Mouse (Mus musculus) testis, adult 2 months (tissue): ENCODE results near the gene Adgrg3. TPM values are rescaled to one million over a fixed set of nuclear protein-coding genes. Genes with fewer than 3 reads are reported as not detected.
A peak's percentile ranks its signal among the peaks of the same experiment; 100 is the strongest.

Experiments used
- H3K27ac ChIP-seq: fragments of 200-500 bp; 2 replicates; pipeline ENCODE4 v1.5.1; 2012; ENCODE audit warnings: low read depth, low read length; ENCODE audit not compliant: control insufficient read depth, insufficient read depth
- H3K27me3 ChIP-seq: fragments of 200-500 bp; 2 replicates; pipeline ENCODE4 v1.6.1; 2012; ENCODE audit warnings: mild to moderate bottlenecking, low read length, moderate library complexity; ENCODE audit not compliant: control insufficient read depth, insufficient read depth
- H3K36me3 ChIP-seq: fragments of 200-500 bp; 2 replicates; pipeline ENCODE4 v1.6.1; 2012; ENCODE audit warnings: mild to moderate bottlenecking, low read length; ENCODE audit not compliant: control insufficient read depth, insufficient read depth
- H3K4me1 ChIP-seq: fragments of 200-500 bp; 2 replicates; pipeline ENCODE4 v1.6.1; 2012; ENCODE audit warnings: low read length; ENCODE audit not compliant: control insufficient read depth, insufficient read depth
- H3K4me3 ChIP-seq: fragments of 200-500 bp; 2 replicates; pipeline ENCODE4 v1.5.1; 2012; ENCODE audit warnings: low read depth, mild to moderate bottlenecking, low read length, moderate library complexity, mixed read lengths; ENCODE audit not compliant: control insufficient read depth
- CTCF ChIP-seq: fragments of 200-500 bp; IDR thresholded peaks from 2 replicates; pipeline ENCODE4 v1.5.1; 2012; ENCODE audit warnings: low read depth, mild to moderate bottlenecking, inconsistent platforms, low read length, moderate library complexity; ENCODE audit not compliant: control insufficient read depth, insufficient read depth, insufficient replicate concordance
- POLR2A ChIP-seq: fragments of 200-500 bp; IDR thresholded peaks from 2 replicates; pipeline ENCODE4 v1.6.1; 2012; ENCODE audit warnings: low read depth, mild to moderate bottlenecking, inconsistent platforms, low read length, moderate library complexity; ENCODE audit not compliant: control insufficient read depth
- polyA plus RNA-seq: library from polyadenylated mRNA; depleted of rRNA; stranded (reverse); fragments of >200 nt; gene quantifications from 2 replicates; pipeline ENCODE4 v1.2.3, GENCODE M21; 2012

Gene Adgrg3
- polyA plus RNA-seq, 1 experiment: 0.31 TPM

DNA sequence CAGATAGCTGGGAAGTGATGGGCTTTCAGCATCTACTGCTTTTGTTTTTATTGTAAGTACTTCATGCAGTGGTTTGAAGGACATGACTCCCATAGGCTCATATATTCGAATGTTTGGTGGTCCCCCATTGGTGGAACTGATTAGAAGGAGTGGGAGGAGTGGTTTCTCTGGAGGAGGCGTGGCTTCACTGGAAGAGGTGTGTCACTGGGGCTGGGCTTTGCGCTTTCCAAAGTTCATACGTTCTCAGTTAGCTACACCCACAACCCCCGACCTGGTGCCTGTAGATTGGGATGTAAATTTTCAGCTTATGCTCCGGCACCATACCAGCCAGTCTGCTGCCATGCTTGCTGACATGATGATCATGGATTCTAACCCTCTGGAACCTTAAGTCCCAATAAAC is 36.9 kb downstream of the Adgrg3 start:
- H3K4me3 ChIP-seq: no peak overlapping the region
- H3K27ac ChIP-seq: no peak overlapping the region
- no peaks in the 10 kb centered on the region for H3K27me3 ChIP-seq
- H3K4me1 ChIP-seq: peaks cover 5% of the 10 kb centered on the region
- TF ChIP-seq CTCF: no peak
- no peaks in the 10 kb centered on the region; the same call in 1 of the 2 replicates for H3K36me3 ChIP-seq

DNA sequence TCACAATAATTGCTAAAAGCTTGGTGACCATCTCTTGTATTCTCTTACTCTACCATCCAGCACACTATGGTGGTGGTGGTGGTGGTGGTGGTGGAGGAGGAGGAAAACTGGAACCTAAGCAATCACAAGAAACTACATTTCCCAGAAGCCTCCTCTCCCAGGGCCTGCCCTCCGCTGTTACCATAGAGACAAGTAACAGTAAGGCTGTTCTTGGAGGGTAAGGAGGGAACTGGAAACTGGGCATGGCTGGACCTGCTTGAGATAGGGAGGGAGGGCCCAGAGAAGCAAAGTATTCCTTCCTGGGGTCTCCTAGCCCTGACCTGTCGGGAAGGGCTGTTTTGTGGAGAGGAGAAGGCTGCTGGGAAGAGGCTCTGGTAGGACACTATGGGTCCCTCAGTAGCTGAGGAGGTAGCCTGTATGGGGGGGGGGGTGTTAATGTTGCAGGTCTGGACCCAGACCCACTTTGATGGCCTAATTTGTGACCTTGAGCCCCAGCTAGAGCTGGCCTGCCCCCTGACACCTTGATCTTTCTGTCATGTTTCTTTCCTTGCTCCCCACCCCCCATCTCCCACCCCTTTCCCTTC is 37.5 kb downstream of the Adgrg3 start, which contains the start of gene Drc7:
Gene Drc7 (plus strand): TSS at position 177 of the 584 bp plus-strand sequence.
- H3K27me3 ChIP-seq: no peaks in the 10 kb centered on the region
- H3K27ac ChIP-seq: peak within 1 kb of the TSS; percentile 66
- H3K4me3 ChIP-seq: peak within 1 kb of the TSS; percentile 90
- H3K36me3 ChIP-seq: no peaks in the 10 kb centered on the region; the same call in 1 of the 2 replicates
- no peak for TF ChIP-seq CTCF
- TF ChIP-seq POLR2A: peak; percentile 37; the same call in 1 of the 2 replicates
- peaks cover 5% of the 10 kb centered on the region for H3K4me1 ChIP-seq

- H3K27ac ChIP-seq: no peak overlapping the region
- TF ChIP-seq CTCF (no peak), POLR2A (no peak)
- peak overlapping the region; percentile 44 for H3K4me3 ChIP-seq
- H3K27me3 ChIP-seq: no peaks in the 10 kb centered on the region
- peaks cover 8% of the 10 kb centered on the region for H3K4me1 ChIP-seq
- no peaks in the 10 kb centered on the region; the same call in 1 of the 2 replicates for H3K36me3 ChIP-seq
Measured at GRCm38 (mm10) chr8:95056414-95056813, 38.9 kb downstream of the Adgrg3 start.

DNA sequence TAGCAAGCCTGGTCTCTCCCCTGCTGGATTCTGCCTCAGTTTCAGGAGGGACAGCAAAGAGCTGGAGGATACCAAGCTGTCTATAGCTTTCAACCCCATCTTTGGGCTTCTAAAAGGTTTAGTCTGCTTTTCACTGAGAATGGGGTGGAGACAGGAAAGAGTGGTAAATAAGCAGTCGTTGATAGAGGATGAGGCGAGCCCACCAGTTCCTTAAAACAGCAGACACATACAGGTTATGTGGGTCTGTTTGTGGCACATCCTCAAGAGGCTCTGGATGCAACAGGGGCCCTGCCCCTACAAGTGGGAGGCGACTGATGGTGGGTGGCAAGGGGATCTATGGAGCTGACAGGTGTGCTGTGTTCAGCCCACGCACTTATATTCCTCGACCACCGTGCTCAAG is 41.2 kb downstream of the Adgrg3 start:
- no peak for TF ChIP-seq CTCF
- peaks cover 1% of the 10 kb centered on the region; the same call in 1 of the 2 replicates for H3K36me3 ChIP-seq

DNA sequence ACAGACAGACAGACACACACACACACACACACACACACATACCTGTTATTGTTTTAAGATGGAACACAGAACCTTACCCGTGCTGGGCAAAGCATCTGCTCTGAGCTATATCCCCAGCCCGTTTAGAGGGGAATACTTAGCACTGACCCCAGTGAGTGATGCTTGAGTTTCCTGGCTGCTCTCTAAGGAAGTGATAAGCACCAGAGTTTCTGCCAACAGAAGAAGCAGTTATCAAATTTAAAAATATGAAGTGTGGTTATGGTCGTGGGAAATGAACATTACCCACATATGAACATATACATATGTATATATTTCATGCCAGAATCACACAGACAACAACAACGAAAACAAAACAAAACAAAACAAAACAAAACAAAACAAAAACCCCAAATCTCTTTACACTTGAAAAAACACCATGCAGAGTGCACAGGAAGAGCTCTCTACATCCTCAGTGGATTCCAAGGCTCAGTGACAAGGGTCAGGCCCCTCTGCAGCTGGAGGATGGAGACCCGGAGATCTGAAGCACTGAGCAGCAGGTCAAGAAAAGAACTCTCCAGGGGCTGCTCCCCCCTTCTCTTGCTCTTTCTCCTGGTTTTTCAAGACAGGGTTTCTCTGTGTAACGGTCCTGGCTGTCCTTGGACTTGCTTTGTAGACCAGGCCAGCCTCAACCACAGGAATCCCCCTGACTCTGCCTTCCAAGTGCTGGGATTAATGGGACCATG is 42.5 kb downstream of the Adgrg3 start:
- no peak overlapping the region for H3K4me3 ChIP-seq
- no peak for TF ChIP-seq CTCF
- no peak for TF ChIP-seq POLR2A
- no peak overlapping the region for H3K27ac ChIP-seq
- H3K27me3 ChIP-seq: no peaks in the 10 kb centered on the region
- peaks cover 13% of the 10 kb centered on the region for H3K4me1 ChIP-seq
- peaks cover 1% of the 10 kb centered on the region; the same call in 1 of the 2 replicates for H3K36me3 ChIP-seq

More for the DNA sequence above, 41.2 kb downstream of the Adgrg3 start:
- Histone ChIP-seq H3K27me3 (no peaks in the 10 kb centered on the region), H3K4me3 (no peak overlapping the region), H3K27ac (no peak overlapping the region), H3K4me1 (peaks cover 16% of the 10 kb centered on the region)

GRCm38 (mm10) chr8:95064531-95064930 is 47.0 kb downstream of the Adgrg3 start:
- Histone ChIP-seq H3K4me3 (no peak overlapping the region), H3K4me1 (peaks cover 11% of the 10 kb centered on the region), H3K27me3 (no peaks in the 10 kb centered on the region), H3K27ac (no peak overlapping the region), H3K36me3 (0 out of 2 replicates have a peak, but pooled peaks cover 1% of the 10 kb centered on the region)
- TF ChIP-seq CTCF (no peak), POLR2A (no peak)

DNA sequence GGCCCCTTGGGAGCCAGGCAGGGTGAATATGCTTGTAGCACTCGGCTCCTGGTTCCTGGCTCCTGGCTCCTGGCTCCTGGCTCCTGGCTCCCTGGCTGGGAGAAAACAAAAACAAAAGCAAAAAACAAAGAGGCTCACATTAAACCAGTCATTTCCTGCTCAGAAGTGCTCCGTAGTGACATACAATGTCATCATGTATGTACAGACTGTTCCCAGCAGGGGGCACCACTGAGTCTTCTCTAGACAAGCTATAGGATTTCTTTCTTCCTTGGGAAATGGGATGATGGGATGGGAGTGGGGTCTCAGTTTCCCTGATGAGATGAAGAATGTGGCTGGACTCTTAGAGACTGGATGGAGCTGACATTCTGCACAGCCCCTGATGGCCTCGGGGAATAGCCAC is 50.1 kb downstream of the Adgrg3 start:
- H3K4me3 ChIP-seq: no peak overlapping the region
- no peaks in the 10 kb centered on the region for H3K36me3 ChIP-seq
- H3K27ac ChIP-seq: no peak overlapping the region
- peaks cover 2% of the 10 kb centered on the region; the same call in 1 of the 2 replicates for H3K4me1 ChIP-seq
- TF ChIP-seq POLR2A (no peak), CTCF (0 out of 2 replicates have a peak, but pooled peaks have one; percentile 18)
- no peaks in the 10 kb centered on the region for H3K27me3 ChIP-seq
